Mouse (Mus musculus): ENCODE results near the gene Ksr1.

Gene Ksr1

GRCm38 (mm10) chr11:79066191-79066530 lies 80.0 kb downstream of the Ksr1 start:
- no peak for DNase-seq (ENCODE audit: low read depth, low spot score)

GRCm38 (mm10) chr11:79065463-79066190 lies 80.6 kb downstream of the Ksr1 start:
- no peak for DNase-seq (ENCODE audit: low read depth, low spot score)

- DNase-seq (ENCODE audit: low read depth, low spot score): no peak
Measured at GRCm38 (mm10) chr11:79064311-79064710, 81.9 kb downstream of the Ksr1 start.

GRCm38 (mm10) chr11:79063616-79064015 lies 82.6 kb downstream of the Ksr1 start:
- no peak for DNase-seq (ENCODE audit: low read depth, low spot score)

GRCm38 (mm10) chr11:79062897-79063296 lies 83.3 kb downstream of the Ksr1 start:
- no peak for DNase-seq (ENCODE audit: low read depth, low spot score)

- DNase-seq (ENCODE audit: low read depth, low spot score): no peak
Measured at GRCm38 (mm10) chr11:79061839-79062238, 84.4 kb downstream of the Ksr1 start.

- no peak for DNase-seq (ENCODE audit: low read depth, low spot score)
Measured at GRCm38 (mm10) chr11:79059850-79060249, 86.4 kb downstream of the Ksr1 start.

- DNase-seq (ENCODE audit: low read depth, low spot score): no peak
Measured at GRCm38 (mm10) chr11:79059062-79059461, 87.1 kb downstream of the Ksr1 start.

GRCm38 (mm10) chr11:79058610-79059009 lies 87.6 kb downstream of the Ksr1 start:
- DNase-seq (ENCODE audit: low read depth, low spot score): no peak

- no peak for DNase-seq (ENCODE audit: low read depth, low spot score)
Measured at GRCm38 (mm10) chr11:79057809-79058208, 88.4 kb downstream of the Ksr1 start.

GRCm38 (mm10) chr11:79056891-79057290 lies 89.3 kb downstream of the Ksr1 start:
- DNase-seq (ENCODE audit: low read depth, low spot score): no peak

- DNase-seq (ENCODE audit: low read depth, low spot score): no peak
Measured at GRCm38 (mm10) chr11:79056027-79056426, 90.2 kb downstream of the Ksr1 start.

GRCm38 (mm10) chr11:79055161-79055560 lies 91.0 kb downstream of the Ksr1 start:
- DNase-seq (ENCODE audit: low read depth, low spot score): peak; percentile 30

GRCm38 (mm10) chr11:79054161-79055152 lies 91.8 kb downstream of the Ksr1 start:
- peak; percentile 34 for DNase-seq (ENCODE audit: low read depth, low spot score)

- DNase-seq (ENCODE audit: low read depth, low spot score): no peak
Measured at GRCm38 (mm10) chr11:79053437-79053836, 92.8 kb downstream of the Ksr1 start.

GRCm38 (mm10) chr11:79052769-79053168 lies 93.4 kb downstream of the Ksr1 start:
- no peak for DNase-seq (ENCODE audit: low read depth, low spot score)

- no peak for DNase-seq (ENCODE audit: low read depth, low spot score)
Measured at GRCm38 (mm10) chr11:79051522-79051921, 94.7 kb downstream of the Ksr1 start.

GRCm38 (mm10) chr11:79050781-79051507 lies 95.3 kb downstream of the Ksr1 start:
- DNase-seq (ENCODE audit: low read depth, low spot score): no peak

- no peak for DNase-seq (ENCODE audit: low read depth, low spot score)
Measured at GRCm38 (mm10) chr11:79048906-79049305, 97.3 kb downstream of the Ksr1 start.

- DNase-seq (ENCODE audit: low read depth, low spot score): no peak
Measured at GRCm38 (mm10) chr11:79047180-79047727, 99.0 kb downstream of the Ksr1 start.

- peak; percentile 26 for DNase-seq (ENCODE audit: low read depth, low spot score)
Measured at GRCm38 (mm10) chr11:79046561-79047155, 99.5 kb downstream of the Ksr1 start.
